Mouse (Mus musculus): ENCODE measurements around the gene Acd. TPM values are rescaled to one million over a fixed set of nuclear protein-coding genes. Genes with fewer than 3 reads are reported as not detected.

The Acd gene
- polyA plus RNA-seq, 1 experiment from 2014 or later, result 39.2 TPM

DNA sequence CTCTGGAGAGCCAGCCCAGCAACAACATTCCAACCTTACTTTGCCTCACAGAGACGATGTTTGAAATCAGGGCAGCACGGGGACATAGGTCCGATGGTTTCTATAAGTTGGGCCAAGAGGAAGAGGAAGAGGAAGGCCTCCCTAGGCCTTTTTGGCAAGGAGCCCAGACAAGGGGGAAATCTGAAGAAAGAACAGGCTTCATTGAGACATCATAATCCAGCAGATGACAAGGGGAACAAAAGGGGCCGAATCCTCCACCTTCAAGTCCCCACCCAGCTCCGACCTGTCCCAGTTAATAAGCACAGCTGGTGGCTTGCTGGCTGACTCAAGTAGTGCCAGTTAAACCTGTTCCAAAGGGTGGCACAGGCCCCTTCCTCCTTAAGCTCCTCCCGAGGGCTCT is 14.1 kb upstream of the Acd start:
- DNase-seq (ENCODE audit: low read depth, low spot score), result no peak
- ChIA-PET CTCF (interaction anchor here (0.8 to 3.8 kb wide), 13 partner anchors 8 to 243 kb away, joined by 3 to 40 read pairs (median 5); partner anchors contain the start of gene Thap11), POLR2A (no interaction called here)
- H3K27me3 ChIP-seq, result no peaks in the 10 kb centered on the region
- ATAC-seq, result no peak
- in situ Hi-C loops (cut with MboI; ENCODE audit: low pct_unique_long_range_greater_than_20kb), result loop anchor here (10.0 kb wide), 1 partner anchor 220 kb away; the partner anchor contains the start of genes Ctrl and Psmb10
- TF ChIP-seq CTCF (IDR thresholded peaks at IDR 0.05), result no peak

DNA sequence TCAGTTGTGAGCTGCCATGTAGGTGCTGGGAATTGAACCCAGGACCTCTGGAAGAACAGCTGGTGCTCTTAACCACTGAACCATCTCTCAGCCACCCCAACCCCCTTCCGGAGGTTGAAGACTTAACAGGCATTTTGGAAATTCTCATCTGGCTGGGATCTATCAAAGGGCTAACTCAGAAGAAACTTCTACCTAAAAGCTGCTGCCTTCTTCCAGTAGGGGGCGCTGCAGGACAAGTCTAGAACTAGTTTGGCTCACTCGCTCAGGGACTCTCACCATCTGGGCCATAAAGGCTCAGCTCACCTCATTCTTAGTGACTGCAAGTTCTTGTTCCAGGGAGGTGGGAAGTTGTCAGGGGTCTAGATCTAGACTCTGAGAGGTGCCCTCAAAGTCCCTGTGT is 13.2 kb upstream of the Acd start:
- POLR2A ChIA-PET, result interaction anchor here (1.0 kb wide), 1 partner anchor 75 kb away, joined by 3 read pairs; no protein-coding TSS in a partner anchor
- H3K27me3 ChIP-seq, result no peaks in the 10 kb centered on the region
- in situ Hi-C loops (cut with MboI; ENCODE audit: low pct_unique_long_range_greater_than_20kb), result loop anchor here (5.0 to 10.0 kb wide), 2 partner anchors 73 to 221 kb away; partner anchors contain the start of genes Ctrl and Psmb10
- ATAC-seq (peak; percentile 44), DNase-seq (ENCODE audit: low read depth, low spot score) (no peak)
- CTCF ChIA-PET, result interaction anchor here (1.0 to 3.8 kb wide), 19 partner anchors 9 to 244 kb away, joined by 3 to 40 read pairs (median 5); partner anchors contain the start of genes Ranbp10 and Thap11
- TF ChIP-seq CTCF (IDR thresholded peaks at IDR 0.05), result no peak

DNA sequence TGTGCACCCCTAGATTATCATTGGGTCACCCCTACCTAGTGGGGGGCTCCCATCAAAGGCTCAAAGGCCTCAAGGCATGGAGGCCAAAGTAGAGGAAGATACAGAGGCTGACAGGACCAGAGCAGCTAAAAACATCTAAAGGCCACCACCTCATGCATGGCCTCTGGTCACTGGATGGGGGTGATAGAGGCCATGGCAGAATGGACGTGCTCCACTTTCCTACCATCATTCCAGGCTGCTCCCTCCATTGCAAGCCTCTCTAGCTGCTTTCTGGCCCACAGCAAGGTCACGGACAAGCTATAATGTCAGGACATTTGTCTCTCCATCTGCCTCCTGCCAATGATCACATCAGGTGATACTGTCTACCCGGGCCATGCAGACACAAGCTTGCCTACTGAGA is 11.4 kb upstream of the Acd start:
- no peak for TF ChIP-seq CTCF (IDR thresholded peaks at IDR 0.05)
- ATAC-seq (no peak), DNase-seq (ENCODE audit: low read depth, low spot score) (no peak)
- H3K27me3 ChIP-seq, result no peaks in the 10 kb centered on the region
- ChIA-PET POLR2A (no interaction called here), CTCF (no interaction called here)
- in situ Hi-C loops (cut with MboI; ENCODE audit: low pct_unique_long_range_greater_than_20kb), result loop anchor here (5.0 to 10.0 kb wide), 2 partner anchors 75 to 223 kb away; partner anchors contain the start of genes Ctrl and Psmb10

DNA sequence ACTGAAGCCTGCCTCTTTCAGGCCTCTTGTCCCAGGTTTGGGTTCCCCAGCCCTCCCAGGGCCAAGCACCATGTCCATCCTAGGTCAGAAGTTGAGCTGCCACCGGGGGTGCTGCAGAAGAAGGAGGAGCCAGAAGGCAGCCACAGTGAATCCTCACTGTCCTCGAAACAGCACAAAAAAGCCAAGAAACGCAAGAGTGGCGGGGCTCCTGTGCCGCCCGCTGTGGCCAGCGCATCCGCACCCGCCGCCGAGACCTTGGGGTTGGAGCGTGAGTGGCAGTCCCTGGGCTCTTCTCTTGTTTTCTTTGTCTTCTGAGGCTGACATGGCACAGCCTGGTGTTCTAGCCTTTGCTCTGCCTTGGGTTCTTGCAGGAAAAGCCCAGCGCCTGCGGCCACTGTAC is 8.4 kb upstream of the Acd start:
- no peak for TF ChIP-seq CTCF (IDR thresholded peaks at IDR 0.05)
- ChIA-PET POLR2A (no interaction called here), CTCF (interaction anchor here (1.0 kb wide), 1 partner anchor 79 kb away, joined by 3 read pairs; no protein-coding TSS in a partner anchor)
- in situ Hi-C loops (cut with MboI; ENCODE audit: low pct_unique_long_range_greater_than_20kb), result no loop called here
- DNase-seq (ENCODE audit: low read depth, low spot score) (no peak), ATAC-seq (no peak)
- H3K27me3 ChIP-seq, result no peaks in the 10 kb centered on the region

DNA sequence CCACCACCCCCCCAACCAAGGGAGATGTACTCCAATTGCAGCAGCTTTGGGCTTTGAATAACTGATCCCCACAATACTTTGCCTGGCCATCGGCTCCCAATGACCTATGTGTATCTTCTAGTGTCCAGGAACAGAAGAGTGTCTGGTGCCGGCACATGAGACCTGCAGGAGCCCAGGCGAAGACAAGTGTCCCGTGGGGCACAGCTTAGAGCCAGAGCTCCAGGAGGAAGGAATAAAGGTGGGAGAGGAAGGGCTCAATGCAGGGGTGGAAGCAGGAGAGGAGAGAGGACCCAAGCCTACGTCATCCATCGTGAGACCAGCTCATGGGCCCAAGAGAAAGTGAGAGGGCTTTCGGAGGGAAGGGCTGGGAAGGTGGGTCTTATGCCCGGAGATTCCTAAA is 7.8 kb upstream of the Acd start:
- ATAC-seq, result no peak
- CTCF ChIA-PET, result interaction anchor here (0.9 to 1.0 kb wide), 2 partner anchors 62 to 80 kb away, joined by 3 read pairs; no protein-coding TSS in a partner anchor
- in situ Hi-C loops (cut with MboI; ENCODE audit: low pct_unique_long_range_greater_than_20kb), result no loop called here

DNA sequence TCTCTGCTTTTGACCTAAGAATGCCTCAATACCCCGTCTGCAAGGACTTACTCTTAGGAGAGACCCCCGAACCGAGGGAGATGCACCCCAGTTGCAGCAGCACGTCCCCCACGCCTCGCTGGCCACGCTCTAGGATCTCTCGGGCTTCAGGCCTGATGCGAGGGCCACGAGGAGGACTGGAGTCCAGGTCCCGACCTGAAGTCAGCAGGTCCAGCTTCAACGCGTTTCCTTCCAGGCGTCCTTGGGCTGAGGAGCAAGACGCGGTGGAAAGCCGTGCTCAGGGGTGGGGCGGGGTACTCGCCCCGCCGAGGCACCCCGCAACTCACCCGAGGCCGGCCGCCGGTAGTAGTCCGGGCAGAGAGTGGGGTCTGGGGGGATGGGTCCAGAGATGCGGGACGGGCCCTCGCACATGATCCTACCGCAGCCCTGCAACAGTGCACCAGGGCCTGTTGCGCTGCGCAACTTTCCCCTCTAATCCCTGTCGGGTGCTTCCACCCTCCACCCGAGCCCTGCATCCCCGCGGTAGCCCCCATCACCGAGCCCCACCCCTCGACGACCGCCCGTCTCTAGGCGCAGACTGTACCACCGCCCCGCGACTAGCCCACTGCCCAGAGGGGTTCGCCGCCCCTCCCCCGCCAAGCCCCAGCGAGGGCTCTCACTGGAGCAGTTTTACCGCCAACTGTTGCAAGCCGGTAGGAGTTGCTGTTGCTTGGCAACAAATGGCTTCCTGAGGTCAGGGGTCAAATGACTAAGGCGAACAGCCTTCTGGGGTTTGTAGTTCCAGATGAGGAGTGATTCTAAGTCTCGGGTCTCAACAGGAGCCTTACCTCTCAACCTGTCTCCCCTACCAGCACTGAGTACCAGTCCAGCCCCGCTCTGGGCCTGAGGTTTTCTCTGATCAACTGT is 6.8 kb upstream of the Acd start, which contains the start of the genes 4933405L10Rik and Enkd1:
Gene 4933405L10Rik (plus strand): TSS at position 158 of the 906 bp plus-strand sequence.
Gene Enkd1 (minus strand): TSS at position 713 of the 906 bp plus-strand sequence.
- in situ Hi-C loops (cut with MboI; ENCODE audit: low pct_unique_long_range_greater_than_20kb), result no loop called here
- DNase-seq (ENCODE audit: low read depth, low spot score), result peak; percentile 56
- POLR2A ChIA-PET, result no interaction called here
- ATAC-seq, result peak; percentile 40
- H3K27me3 ChIP-seq, result no peaks in the 10 kb centered on the region
- CTCF ChIA-PET, result interaction anchor here (0.9 kb wide), 1 partner anchor 63 kb away, joined by 3 read pairs; no protein-coding TSS in a partner anchor
- no peak for TF ChIP-seq CTCF (IDR thresholded peaks at IDR 0.05)

More for the DNA sequence above, 7.8 kb upstream of the Acd start:
- TF ChIP-seq CTCF (IDR thresholded peaks at IDR 0.05), result no peak
- POLR2A ChIA-PET, result interaction anchor here (0.6 kb wide), 1 partner anchor 88 kb away, joined by 4 read pairs; no protein-coding TSS in a partner anchor
- no peaks in the 10 kb centered on the region for H3K27me3 ChIP-seq
- no peak for DNase-seq (ENCODE audit: low read depth, low spot score)

DNA sequence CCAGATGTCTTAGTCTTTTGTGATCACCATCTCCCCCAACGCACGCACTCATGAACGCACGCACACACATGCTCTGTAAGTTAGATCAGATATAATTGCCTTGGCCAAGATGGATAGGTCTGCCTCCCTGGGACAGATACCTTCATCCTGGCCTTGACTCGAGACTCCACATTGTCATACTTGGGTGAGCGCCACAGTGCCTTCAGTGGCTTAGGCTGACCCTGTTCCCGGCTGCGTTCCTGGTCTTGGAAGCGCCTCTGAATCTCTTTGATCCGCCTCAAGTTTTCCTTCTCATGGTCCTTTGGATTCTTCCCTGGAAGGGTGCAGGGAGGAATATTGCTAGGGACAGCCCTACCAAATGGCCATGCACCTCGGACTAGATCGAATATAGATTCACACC is 5.5 kb upstream of the Acd start:
- in situ Hi-C loops (cut with MboI; ENCODE audit: low pct_unique_long_range_greater_than_20kb), result no loop called here
- ChIA-PET POLR2A (no interaction called here), CTCF (no interaction called here)
- no peaks in the 10 kb centered on the region for H3K27me3 ChIP-seq
- no peak for TF ChIP-seq CTCF (IDR thresholded peaks at IDR 0.05)
- DNase-seq (ENCODE audit: low read depth, low spot score), result no peak
- ATAC-seq, result no peak

DNA sequence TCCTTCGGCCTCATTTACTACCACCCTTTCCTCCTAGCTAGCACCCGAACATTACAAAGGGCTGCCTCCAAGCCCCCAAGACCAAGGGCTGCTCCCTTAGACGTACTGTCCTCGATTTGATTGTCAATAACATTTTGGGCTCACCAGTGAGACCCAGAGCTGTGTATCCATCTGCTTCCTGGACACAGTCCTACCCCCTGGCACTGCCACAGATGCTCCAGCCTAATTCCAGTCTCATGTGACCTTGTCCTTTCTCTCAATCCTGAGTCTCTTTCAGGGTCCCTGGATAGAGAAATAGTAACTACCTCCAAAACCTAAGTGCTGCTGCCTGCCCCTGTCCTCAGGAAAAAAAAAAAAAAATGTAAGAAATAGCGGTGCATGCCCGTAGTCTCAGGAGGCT is 4.1 kb upstream of the Acd start:
- ATAC-seq (no peak), DNase-seq (ENCODE audit: low read depth, low spot score) (no peak)
- in situ Hi-C loops (cut with MboI; ENCODE audit: low pct_unique_long_range_greater_than_20kb), result no loop called here
- ChIA-PET POLR2A (interaction anchor here (0.7 kb wide), 1 partner anchor 12 kb away, joined by 3 read pairs; no protein-coding TSS in a partner anchor), CTCF (interaction anchor here (1.5 kb wide), 1 partner anchor 9 kb away, joined by 4 read pairs; no protein-coding TSS in a partner anchor)
- no peaks in the 10 kb centered on the region for H3K27me3 ChIP-seq
- no peak for TF ChIP-seq CTCF (IDR thresholded peaks at IDR 0.05)

DNA sequence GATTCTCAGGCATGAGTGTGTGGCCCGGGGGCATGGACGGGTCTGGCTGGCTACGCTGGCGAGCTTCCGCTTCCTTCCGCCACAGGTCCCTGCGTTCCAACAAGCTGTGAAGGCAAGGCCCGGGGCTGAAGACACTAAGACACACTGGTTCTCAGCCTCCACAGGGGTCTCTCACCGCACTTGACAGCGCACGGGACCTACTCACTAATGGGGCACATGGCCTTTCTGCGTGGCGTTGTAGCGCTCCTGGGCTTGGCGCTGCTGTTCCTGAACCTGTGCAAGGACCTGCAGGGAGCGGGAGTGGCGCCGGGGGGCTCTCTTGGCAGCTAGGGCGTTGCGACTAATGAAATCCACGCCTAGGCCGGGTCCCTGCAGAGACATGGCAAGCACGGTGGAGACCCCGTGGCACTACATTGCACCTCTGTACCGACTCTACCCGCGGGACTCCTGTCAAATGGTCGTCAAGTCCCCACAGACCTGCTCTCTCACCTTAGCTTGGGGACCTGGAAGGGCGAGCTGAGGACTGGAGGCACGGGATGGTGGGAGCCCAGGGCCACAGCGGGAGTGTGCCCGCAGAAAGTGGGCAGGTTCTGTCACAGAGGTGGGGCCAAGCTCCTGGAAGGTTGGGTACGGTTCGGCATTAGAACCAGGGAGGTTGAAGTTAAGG is 3.4 kb upstream of the Acd start:
- no peak for TF ChIP-seq CTCF (IDR thresholded peaks at IDR 0.05)
- DNase-seq (ENCODE audit: low read depth, low spot score), result no peak
- ATAC-seq, result no peak
- no peaks in the 10 kb centered on the region for H3K27me3 ChIP-seq
- ChIA-PET POLR2A (no interaction called here), CTCF (interaction anchor here (1.4 to 1.5 kb wide), 2 partner anchors 10 to 140 kb away, joined by 3 to 4 read pairs; no protein-coding TSS in a partner anchor)
- in situ Hi-C loops (cut with MboI; ENCODE audit: low pct_unique_long_range_greater_than_20kb), result no loop called here

DNA sequence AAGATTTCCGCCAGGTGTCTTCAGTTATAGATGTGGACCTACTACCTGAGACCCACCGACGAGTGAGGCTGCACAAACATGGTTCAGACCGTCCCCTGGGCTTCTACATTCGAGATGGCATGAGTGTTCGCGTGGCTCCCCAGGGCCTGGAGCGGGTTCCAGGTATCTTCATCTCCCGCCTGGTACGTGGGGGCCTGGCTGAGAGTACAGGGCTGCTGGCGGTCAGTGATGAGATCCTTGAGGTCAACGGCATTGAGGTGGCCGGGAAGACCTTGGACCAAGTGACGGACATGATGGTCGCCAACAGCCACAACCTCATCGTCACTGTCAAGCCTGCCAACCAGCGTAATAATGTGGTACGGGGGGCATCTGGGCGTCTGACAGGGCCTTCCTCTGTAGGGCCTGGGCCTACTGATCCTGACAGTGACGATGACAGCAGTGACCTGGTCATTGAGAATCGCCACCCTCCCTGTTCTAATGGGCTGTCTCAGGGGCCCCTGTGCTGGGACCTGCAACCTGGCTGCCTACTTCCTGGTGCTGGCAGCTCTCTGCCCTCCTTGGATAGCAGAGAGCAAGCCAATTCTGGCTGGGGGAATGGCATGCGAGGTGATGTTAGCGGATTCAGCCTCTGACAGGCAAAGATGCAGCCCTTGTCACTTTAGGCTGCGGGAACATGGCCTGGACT is 2.0 kb upstream of the Acd start:
- in situ Hi-C loops (cut with MboI; ENCODE audit: low pct_unique_long_range_greater_than_20kb), result no loop called here

More for the DNA sequence above, 2.0 kb upstream of the Acd start:
- TF ChIP-seq CTCF (IDR thresholded peaks at IDR 0.05), result no peak
- ChIA-PET POLR2A (no interaction called here), CTCF (interaction anchor here (1.4 kb wide), 1 partner anchor 139 kb away, joined by 3 read pairs; no protein-coding TSS in a partner anchor)
- no peak for ATAC-seq
- DNase-seq (ENCODE audit: low read depth, low spot score), result no peak
- H3K27me3 ChIP-seq, result no peaks in the 10 kb centered on the region
